Mouse (Mus musculus): ENCODE results near the gene Tuba4a.
A peak's percentile ranks its signal among the peaks of the same experiment; 100 is the strongest.
"Not testable (repeated sequence)": the region's sequence is repeated elsewhere in the genome, so short reads cannot be mapped to it uniquely, and the experiment has no call there.

Tuba4a gene

GRCm38 (mm10) chr1:75236117-75237050, 16.7 kb upstream of the Tuba4a start, which contains the start of gene Dnajb2:
Dnajb2 (plus strand) TSS chr1:75236406.
- peak; percentile 59 to 64 for DNase-seq (ENCODE audit: low spot score in 2 of 2)

- peak in 1 of 2 experiments; percentile 49 for DNase-seq (ENCODE audit: low spot score in 2 of 2)
Observed at GRCm38 (mm10) chr1:75234606-75235005, 14.9 kb upstream of the Tuba4a start.

GRCm38 (mm10) chr1:75232489-75232888, 12.8 kb upstream of the Tuba4a start:
- DNase-seq (ENCODE audit: low spot score in 2 of 2), result not testable (repeated sequence)

GRCm38 (mm10) chr1:75231664-75232152, 12.0 kb upstream of the Tuba4a start, which contains the start of gene A630095N17Rik:
A630095N17Rik (minus strand) TSS chr1:75232102.
- DNase-seq (ENCODE audit: low spot score in 2 of 2), result no peak

GRCm38 (mm10) chr1:75231224-75231623, 11.6 kb upstream of the Tuba4a start:
- no peak for DNase-seq (ENCODE audit: low spot score in 2 of 2)

- DNase-seq (ENCODE audit: low spot score in 2 of 2), result no peak
Observed at GRCm38 (mm10) chr1:75230335-75230994, 10.8 kb upstream of the Tuba4a start.

- no peak for DNase-seq (ENCODE audit: low spot score in 2 of 2)
Observed at GRCm38 (mm10) chr1:75229158-75229557, 9.5 kb upstream of the Tuba4a start.

GRCm38 (mm10) chr1:75227653-75228052, 8.0 kb upstream of the Tuba4a start:
- DNase-seq (ENCODE audit: low spot score in 2 of 2), result no peak

- no peak for DNase-seq (ENCODE audit: low spot score in 2 of 2)
Observed at GRCm38 (mm10) chr1:75226138-75226537, 6.5 kb upstream of the Tuba4a start.

- DNase-seq (ENCODE audit: low spot score in 2 of 2), result no peak
Observed at GRCm38 (mm10) chr1:75225473-75225872, 5.8 kb upstream of the Tuba4a start.

GRCm38 (mm10) chr1:75223532-75223931, 3.9 kb upstream of the Tuba4a start:
- no peak for DNase-seq (ENCODE audit: low spot score in 2 of 2)

GRCm38 (mm10) chr1:75222926-75223325, 3.3 kb upstream of the Tuba4a start:
- DNase-seq (ENCODE audit: low spot score in 2 of 2), result no peak

- no peak for DNase-seq (ENCODE audit: low spot score in 2 of 2)
Observed at GRCm38 (mm10) chr1:75221538-75221937, 1.9 kb upstream of the Tuba4a start.

- peak; percentile 85 to 87 for DNase-seq (ENCODE audit: low spot score in 2 of 2)
Observed at GRCm38 (mm10) chr1:75219078-75219477, 587 bp downstream of the Tuba4a start.

GRCm38 (mm10) chr1:75218227-75219001, 1.3 kb downstream of the Tuba4a start:
- DNase-seq (ENCODE audit: low spot score in 2 of 2), result no peak

GRCm38 (mm10) chr1:75217893-75218226, 1.8 kb downstream of the Tuba4a start:
- DNase-seq (ENCODE audit: low spot score in 2 of 2), result no peak

- DNase-seq (ENCODE audit: low spot score in 2 of 2), result no peak
Observed at GRCm38 (mm10) chr1:75216797-75217585, 2.7 kb downstream of the Tuba4a start.

GRCm38 (mm10) chr1:75215785-75216184, 3.9 kb downstream of the Tuba4a start:
- DNase-seq (ENCODE audit: low spot score in 2 of 2), result no peak

GRCm38 (mm10) chr1:75214886-75215285, 4.8 kb downstream of the Tuba4a start:
- DNase-seq (ENCODE audit: low spot score in 2 of 2), result peak in 1 of 2 experiments; percentile 56

GRCm38 (mm10) chr1:75214442-75214841, 5.2 kb downstream of the Tuba4a start:
- DNase-seq (ENCODE audit: low spot score in 2 of 2), result no peak

- DNase-seq (ENCODE audit: low spot score in 2 of 2), result no peak
Observed at GRCm38 (mm10) chr1:75213096-75213495, 6.6 kb downstream of the Tuba4a start.
